Mouse (Mus musculus) lung, embryonic 16.5 days (tissue): Measurements from ENCODE around the gene Hcrtr2. TPM values are rescaled to one million over a fixed set of nuclear protein-coding genes. Genes with fewer than 3 reads are reported as not detected.
A peak's percentile ranks its signal among the peaks of the same experiment; 100 is the strongest.

ENCODE experiments used
- ATAC-seq: fragments of 200-750 bp; cut with Nextera tagmentation; 2 replicates; pipeline ENCODE4 v1.8.0; 2017; ENCODE audit warnings: low read depth, mild to moderate bottlenecking, moderate library complexity
- H3K27ac ChIP-seq: fragments of 300-500 bp; sonication (generic); 2 replicates; pipeline ENCODE4 v1.5.1; 2014; ENCODE audit warnings: mild to moderate bottlenecking, control low read depth, low read length
- H3K27me3 ChIP-seq: fragments of 300-500 bp; sonication (generic); 2 replicates; pipeline ENCODE4 v1.6.1; 2014; ENCODE audit warnings: low read depth, low read length, mixed read lengths; ENCODE audit not compliant: control insufficient read depth, insufficient read depth
- H3K36me3 ChIP-seq: fragments of 300-500 bp; sonication (generic); 2 replicates; pipeline ENCODE4 v1.6.1; 2014; ENCODE audit warnings: low read length; ENCODE audit not compliant: control insufficient read depth, insufficient read depth
- H3K4me1 ChIP-seq: fragments of 300-500 bp; sonication (generic); replicated peaks from 2 replicates; pipeline ENCODE4 v1.6.1; 2014; ENCODE audit warnings: low read length, mixed read lengths; ENCODE audit not compliant: control insufficient read depth, insufficient read depth
- H3K4me2 ChIP-seq: fragments of 300-500 bp; sonication (generic); 2 replicates; pipeline ENCODE4 v1.6.1; 2014; ENCODE audit warnings: low read depth, low read length, control low read depth
- H3K4me3 ChIP-seq: fragments of 300-500 bp; sonication (generic); 2 replicates; pipeline ENCODE4 v1.5.1; 2014; ENCODE audit warnings: mild to moderate bottlenecking, low read length, control low read depth
- H3K9ac ChIP-seq: fragments of 300-500 bp; sonication (generic); 2 replicates; pipeline ENCODE4 v1.6.1; 2014; ENCODE audit warnings: low read length, control low read depth
- H3K9me3 ChIP-seq: fragments of 300-500 bp; sonication (generic); 2 replicates; pipeline ENCODE4 v1.6.1; 2016; ENCODE audit warnings: low read length; ENCODE audit not compliant: control insufficient read depth
- WGBS: fragments of 180-500 bp; shearing (Covaris S2); extraction: QIAGEN DNeasy Blood & Tissue Kit; methylation state at CpG from one replicate; pipeline ENCODE4 v1.1.7; 2014; 5-methylcytosine and 5-hydroxymethylcytosine counted together
- polyA plus RNA-seq: library from polyadenylated mRNA; unstranded; fragments of >200 nt; fragmentation: Nextera tagmentation; extraction: Ambion mirVana; gene quantifications from 2 replicates; pipeline ENCODE4 v1.2.1, GENCODE M21; 2015

Hcrtr2 gene
- 0.09 and 0.25 TPM in 2 replicates for polyA plus RNA-seq

DNA sequence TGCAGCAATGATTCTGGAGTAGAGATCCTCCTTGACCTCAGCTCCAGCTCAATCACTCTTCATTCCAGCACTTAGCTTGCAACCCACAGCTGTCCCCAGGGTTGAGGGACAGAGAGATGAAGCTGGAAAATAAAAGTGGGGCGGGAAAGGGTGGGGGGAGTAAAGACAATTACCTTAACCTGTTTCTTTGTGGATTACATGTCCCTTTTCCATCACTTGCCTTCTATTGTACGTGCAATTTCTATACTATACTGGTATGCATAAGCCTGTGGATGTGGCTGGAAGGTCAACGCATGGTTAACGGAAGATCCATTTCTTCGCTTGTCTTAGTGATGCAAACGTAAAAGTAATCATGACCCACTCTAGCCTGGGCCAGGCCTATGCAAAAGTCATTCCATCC, at the start of gene Hcrtr2:
Gene Hcrtr2, minus strand, starts transcription at position 101 of the 400 bp plus-strand sequence.
- Histone ChIP-seq H3K9ac (peak within 1 kb of the TSS; percentile 5), H3K27ac (no peak within 1 kb of the TSS), H3K9me3 (no peaks in the 10 kb centered on the region), H3K4me3 (peak within 1 kb of the TSS; percentile 48), H3K36me3 (no peaks in the 10 kb centered on the region), H3K27me3 (peaks cover 21% of the 10 kb centered on the region), H3K4me1 (peaks cover 8% of the 10 kb centered on the region; the same call in 1 of the 2 replicates), H3K4me2 (peak within 1 kb of the TSS; percentile 84)
- WGBS = 67% methylated on average over 6 of the region's 6 CpGs
- no peak for ATAC-seq

DNA sequence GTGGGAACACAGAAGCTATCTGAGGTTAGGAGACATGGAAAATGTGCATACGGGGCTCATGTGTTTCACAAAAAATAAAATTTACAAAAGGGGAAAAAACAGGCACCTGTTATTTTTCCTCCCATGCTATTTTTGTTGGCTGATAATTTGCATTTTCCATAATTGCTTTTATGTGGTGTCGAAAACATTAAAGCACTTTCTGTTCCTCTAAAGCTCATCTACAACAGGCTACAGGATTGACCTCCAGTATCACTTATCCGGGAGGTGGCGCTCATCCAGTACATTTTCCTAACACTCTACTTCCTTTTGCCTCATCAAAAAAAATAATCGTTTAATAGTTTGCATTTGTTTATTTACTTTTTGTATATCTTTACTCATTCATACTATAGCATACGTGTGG, 41.2 kb upstream of the Hcrtr2 start:
- no peak for ATAC-seq
- 74% methylated on average over 6 of the region's 6 CpGs for whole genome bisulfite sequencing
- Histone ChIP-seq H3K4me2 (no peak overlapping the region), H3K9me3 (no peaks in the 10 kb centered on the region), H3K4me1 (no peaks in the 10 kb centered on the region), H3K36me3 (no peaks in the 10 kb centered on the region), H3K27ac (no peak overlapping the region), H3K4me3 (no peak overlapping the region), H3K9ac (no peak overlapping the region), H3K27me3 (no peaks in the 10 kb centered on the region)

DNA sequence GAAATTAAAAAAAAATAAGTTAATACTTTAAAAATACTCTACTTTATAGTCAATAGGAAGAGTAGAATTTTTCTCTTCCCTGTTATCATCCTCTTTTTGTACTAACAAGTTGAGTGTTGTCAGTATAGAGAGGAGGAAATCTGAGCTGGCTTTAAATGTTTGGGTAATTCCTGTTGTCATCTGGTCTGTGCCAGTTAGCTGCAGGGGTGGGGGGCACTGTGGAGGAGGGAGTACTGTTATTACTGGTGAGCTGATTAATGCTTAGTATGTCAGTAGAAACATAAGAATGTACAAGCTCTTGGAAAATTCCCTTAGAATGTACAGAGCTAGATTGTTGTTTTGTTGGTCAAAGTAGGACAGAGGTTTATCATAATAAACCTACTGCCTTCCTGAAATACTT, 36.7 kb upstream of the Hcrtr2 start:
- no peaks in the 10 kb centered on the region for H3K4me1 ChIP-seq
- H3K36me3 ChIP-seq = no peaks in the 10 kb centered on the region
- ATAC-seq = no peak
- H3K9ac ChIP-seq = no peak overlapping the region
- H3K4me3 ChIP-seq = no peak overlapping the region
- H3K27me3 ChIP-seq = no peaks in the 10 kb centered on the region
- H3K4me2 ChIP-seq = no peak overlapping the region
- no peak overlapping the region for H3K27ac ChIP-seq
- H3K9me3 ChIP-seq = no peaks in the 10 kb centered on the region

DNA sequence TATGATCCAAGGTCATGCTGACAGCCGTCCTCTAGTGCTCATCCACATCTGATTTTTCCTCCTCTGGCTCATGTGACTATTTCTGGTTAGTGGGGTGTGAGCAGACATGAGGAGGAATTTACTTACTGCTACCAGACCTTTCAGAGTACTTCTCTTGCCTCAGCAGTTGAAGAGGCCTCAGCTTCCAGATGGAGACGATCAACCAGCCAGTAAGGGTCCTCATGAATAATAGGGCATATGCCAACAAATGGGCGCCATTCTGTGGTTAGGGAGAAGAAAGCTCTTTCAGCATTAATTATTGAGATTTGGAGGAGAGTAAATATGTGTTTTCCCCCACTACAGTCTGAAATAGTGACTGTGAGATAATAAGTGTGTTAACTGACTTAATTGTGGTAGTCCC, 28.7 kb upstream of the Hcrtr2 start:
- H3K9ac ChIP-seq = no peak overlapping the region
- no peaks in the 10 kb centered on the region for H3K9me3 ChIP-seq
- no peak overlapping the region for H3K4me3 ChIP-seq
- no peak overlapping the region for H3K27ac ChIP-seq
- no peaks in the 10 kb centered on the region for H3K27me3 ChIP-seq
- no peak for ATAC-seq
- 55% methylated on average over 3 of the region's 3 CpGs for WGBS
- no peak overlapping the region for H3K4me2 ChIP-seq
- no peaks in the 10 kb centered on the region for H3K36me3 ChIP-seq
- no peaks in the 10 kb centered on the region for H3K4me1 ChIP-seq

DNA sequence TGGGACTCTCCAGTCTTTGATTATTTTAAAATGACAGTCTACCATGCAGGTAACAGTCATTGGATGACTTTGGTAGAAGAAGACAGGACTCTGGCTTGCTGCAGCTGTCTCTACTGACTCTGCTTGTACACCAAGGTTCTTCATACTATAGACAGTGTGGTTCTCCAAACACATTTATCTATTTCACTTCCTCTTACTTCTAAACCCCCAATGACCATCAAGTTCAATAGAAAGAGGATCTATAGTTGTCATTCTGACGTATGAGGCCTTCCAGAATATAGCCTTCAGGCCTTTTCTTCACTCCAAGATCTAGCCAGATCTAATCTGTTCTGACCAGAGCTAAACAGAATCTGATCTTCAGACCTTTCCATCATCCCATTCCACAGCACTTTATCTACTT, 23.6 kb upstream of the Hcrtr2 start:
- H3K9me3 ChIP-seq = no peaks in the 10 kb centered on the region
- H3K27ac ChIP-seq = no peak overlapping the region
- no peak overlapping the region for H3K9ac ChIP-seq
- no peaks in the 10 kb centered on the region for H3K27me3 ChIP-seq
- 75% methylated on average over 1 of the region's 1 CpGs for WGBS
- H3K4me2 ChIP-seq = no peak overlapping the region
- no peaks in the 10 kb centered on the region for H3K36me3 ChIP-seq
- no peak overlapping the region for H3K4me3 ChIP-seq
- no peak for ATAC-seq
- H3K4me1 ChIP-seq = no peaks in the 10 kb centered on the region

DNA sequence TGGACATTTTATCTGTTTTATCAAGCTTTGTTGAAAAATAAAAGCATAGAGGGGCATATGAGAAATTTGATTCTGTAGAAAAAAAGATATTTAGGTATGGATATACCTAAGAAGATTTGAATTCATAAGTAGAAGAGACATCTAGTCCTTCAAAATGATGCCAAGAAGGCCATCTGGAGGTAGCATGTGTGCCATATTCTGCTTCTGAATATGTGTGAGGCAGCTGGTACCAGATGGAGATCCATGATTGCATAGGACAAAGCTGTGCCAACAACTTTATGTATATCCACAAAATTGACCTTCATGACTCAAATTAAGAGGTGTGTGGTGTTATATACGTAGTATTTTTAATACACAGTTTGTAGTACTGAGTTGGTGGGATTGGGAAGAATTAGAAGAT, 7.4 kb upstream of the Hcrtr2 start:
- no peak overlapping the region for H3K27ac ChIP-seq
- H3K4me1 ChIP-seq = no peaks in the 10 kb centered on the region
- no peaks in the 10 kb centered on the region for H3K27me3 ChIP-seq
- no peak overlapping the region for H3K4me3 ChIP-seq
- H3K9me3 ChIP-seq = no peaks in the 10 kb centered on the region
- ATAC-seq = no peak
- no peaks in the 10 kb centered on the region for H3K36me3 ChIP-seq
- no peak overlapping the region for H3K4me2 ChIP-seq
- WGBS = 79% methylated on average over 1 of the region's 1 CpGs
- no peak overlapping the region for H3K9ac ChIP-seq

DNA sequence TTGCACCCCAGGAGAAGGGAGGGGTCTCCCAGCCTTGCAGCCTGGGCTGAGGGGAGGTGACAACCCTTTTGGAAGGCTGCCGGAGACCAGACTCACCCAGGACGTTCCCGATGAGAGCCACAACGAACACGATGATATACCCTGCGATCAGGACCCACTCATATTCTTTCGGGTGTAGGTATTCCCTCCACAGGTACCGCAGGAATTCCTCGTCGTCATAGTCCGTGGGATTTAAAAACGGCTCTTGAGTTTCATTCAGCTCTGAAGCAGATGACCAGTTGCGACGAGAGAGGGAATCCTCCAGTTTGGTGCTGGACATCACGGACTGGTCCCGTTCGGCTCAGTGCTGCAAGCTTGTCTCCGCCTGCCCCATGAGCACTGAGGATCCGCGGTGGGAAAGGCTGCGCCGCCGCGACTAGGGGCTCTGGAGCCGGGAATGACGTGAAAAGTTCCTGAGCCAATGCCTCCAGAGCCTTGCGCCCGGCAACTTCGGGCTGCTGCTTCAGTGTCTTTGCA, 412 bp downstream of the Hcrtr2 start:
- Histone ChIP-seq H3K4me1 (peaks cover 8% of the 10 kb centered on the region; the same call in 1 of the 2 replicates), H3K27ac (no peak overlapping the region), H3K4me2 (peak overlapping the region; percentile 84), H3K27me3 (peaks cover 21% of the 10 kb centered on the region), H3K4me3 (peak overlapping the region; percentile 48), H3K36me3 (no peaks in the 10 kb centered on the region), H3K9me3 (no peaks in the 10 kb centered on the region), H3K9ac (peak overlapping the region; percentile 5)
- WGBS = 1% methylated on average over 29 of the region's 29 CpGs
- 0 out of 2 replicates have a peak, but pooled peaks have one; percentile 57 for ATAC-seq

DNA sequence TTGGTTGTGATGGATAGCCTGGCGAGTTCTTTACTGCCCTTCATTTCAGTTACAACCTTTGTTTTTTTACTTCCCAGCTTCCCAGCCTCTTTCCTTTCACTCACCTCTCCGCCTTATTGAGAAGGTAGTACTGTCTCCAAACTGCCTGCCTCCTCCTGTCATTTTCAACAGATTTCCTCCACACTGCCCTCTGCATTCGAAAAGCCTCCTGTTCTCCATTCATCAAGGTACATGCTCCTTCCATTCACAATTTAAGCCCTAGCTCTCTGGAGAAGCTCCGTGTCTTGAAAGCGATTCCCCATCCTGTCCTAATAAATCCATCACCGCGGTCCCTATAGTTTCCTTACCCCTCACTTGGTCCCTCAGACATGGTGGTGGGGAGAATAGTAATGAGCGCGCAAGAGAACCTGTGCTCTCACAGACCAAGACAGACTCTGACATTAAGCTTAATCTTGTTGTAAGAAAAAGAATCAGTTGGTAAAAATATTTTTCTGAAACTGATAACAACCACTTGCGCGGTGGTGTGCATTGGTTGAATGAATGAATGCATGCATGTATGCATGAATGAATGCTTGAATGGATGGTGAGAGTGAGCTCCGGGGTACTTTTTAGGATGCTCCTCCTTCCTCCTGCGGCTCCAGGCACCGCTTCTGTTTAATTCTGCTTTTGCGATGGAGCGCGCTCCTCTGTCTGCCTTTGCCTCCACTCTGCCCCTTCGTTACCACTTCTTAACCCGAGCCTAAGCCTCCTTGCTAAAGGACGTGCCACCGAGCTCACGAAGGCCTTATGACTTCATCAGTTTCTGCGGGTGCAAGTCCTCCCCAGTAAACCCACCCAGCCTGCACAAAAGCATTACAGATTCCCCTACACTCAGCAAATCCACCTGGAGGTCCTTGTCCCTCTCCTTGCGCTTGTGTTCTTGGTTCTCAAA, 1.3 kb downstream of the Hcrtr2 start:
- WGBS = 4% methylated on average over 24 of the region's 24 CpGs
- Histone ChIP-seq H3K9ac (peak overlapping the region; percentile 5), H3K4me1 (peaks cover 8% of the 10 kb centered on the region; the same call in 1 of the 2 replicates), H3K4me2 (peak overlapping the region; percentile 84), H3K4me3 (peak overlapping the region; percentile 48), H3K27me3 (peaks cover 21% of the 10 kb centered on the region), H3K36me3 (no peaks in the 10 kb centered on the region), H3K9me3 (no peaks in the 10 kb centered on the region), H3K27ac (no peak overlapping the region)
- ATAC-seq = no peak

DNA sequence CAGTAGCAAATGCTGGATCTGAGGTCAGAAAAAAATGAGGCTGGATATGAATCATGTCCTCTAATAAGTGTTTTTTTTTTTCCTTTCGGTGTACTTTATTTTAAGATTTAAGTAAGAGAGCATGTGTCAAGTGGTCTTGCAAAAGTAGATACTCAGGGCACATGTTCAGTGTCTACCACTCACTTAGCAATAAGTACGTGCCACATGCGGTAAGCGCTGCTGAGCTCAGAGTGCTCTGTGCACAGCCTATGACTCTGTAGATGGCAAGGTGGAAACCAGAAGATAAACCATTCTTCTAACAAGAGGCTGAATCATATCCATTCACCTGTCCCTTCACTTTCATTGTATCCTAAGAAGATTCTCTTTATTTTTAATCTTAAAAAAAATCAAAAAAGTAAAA, 2.1 kb downstream of the Hcrtr2 start:
- no peak overlapping the region for H3K9ac ChIP-seq
- peaks cover 21% of the 10 kb centered on the region for H3K27me3 ChIP-seq
- peaks cover 8% of the 10 kb centered on the region; the same call in 1 of the 2 replicates for H3K4me1 ChIP-seq
- no peaks in the 10 kb centered on the region for H3K9me3 ChIP-seq
- no peak overlapping the region for H3K4me3 ChIP-seq
- peak; percentile 54; the same call in 1 of the 2 replicates for ATAC-seq
- no peak overlapping the region for H3K4me2 ChIP-seq
- no peak overlapping the region for H3K27ac ChIP-seq
- 59% methylated on average over 4 of the region's 4 CpGs for WGBS
- H3K36me3 ChIP-seq = no peaks in the 10 kb centered on the region
